Mouse (Mus musculus) left cerebral cortex, adult 18-20 months (tissue): ENCODE measurements at regions not wholly inside any gene's neighbourhood (a gene's known extent, or its start where the extent isn't known, plus 50 kb on each side); places are given as distances from the start of the nearest gene placed in this dataset.
"Not testable (repeated sequence)": the region's sequence is repeated elsewhere in the genome, so short reads cannot be mapped to it uniquely, and the experiment has no call there.

Experiments used
- DNase-seq, 2 experiments: peaks; one replicate each; pipeline ENCODE4 v3.0.0; 2021 to 2022; ENCODE audit warnings: low spot score in 2 of 2, mixed read lengths in 1 of 2

DNA sequence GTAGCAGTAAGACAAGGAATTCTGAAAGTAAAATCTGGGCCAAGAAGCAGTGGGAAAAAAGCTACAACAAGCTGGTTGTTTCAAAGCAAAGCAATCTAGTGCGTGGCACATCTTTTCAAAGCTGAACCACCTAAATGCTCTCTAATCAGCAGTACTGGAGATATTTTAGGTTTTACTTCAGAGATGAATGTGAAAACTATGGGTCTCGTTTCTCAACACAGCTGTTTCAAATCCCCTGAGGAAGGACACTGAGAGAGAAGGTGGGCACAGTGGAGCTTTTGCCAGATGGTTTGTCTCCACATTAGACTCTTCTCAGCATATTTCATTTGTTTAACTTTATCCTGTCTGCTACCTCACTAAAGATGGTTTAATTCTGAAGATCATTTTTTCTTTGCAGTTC, 183.8 kb upstream of the Gria3 start:
- peak; percentile 1 to 5 for DNase-seq

DNA sequence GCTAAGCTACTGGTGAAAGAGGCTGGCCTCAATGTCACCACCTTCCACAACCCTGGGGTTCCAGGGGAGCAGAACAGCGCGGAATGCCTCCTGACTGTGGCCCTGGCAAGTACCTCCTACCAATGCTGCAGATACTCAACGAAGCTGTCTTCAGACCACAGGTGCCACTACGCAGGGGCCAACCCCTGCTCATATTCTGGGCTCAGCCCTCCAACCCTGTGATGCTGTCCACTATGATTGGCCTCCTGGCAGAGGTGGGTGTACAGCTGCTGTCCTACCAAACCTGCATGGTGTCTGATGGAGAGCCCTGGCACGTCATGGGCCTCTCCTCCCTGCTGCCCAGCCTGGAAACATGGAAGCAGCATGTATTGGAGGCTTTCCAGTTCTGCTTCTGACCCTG, 150.9 kb upstream of the Gria3 start:
- DNase-seq = not testable (repeated sequence)

DNA sequence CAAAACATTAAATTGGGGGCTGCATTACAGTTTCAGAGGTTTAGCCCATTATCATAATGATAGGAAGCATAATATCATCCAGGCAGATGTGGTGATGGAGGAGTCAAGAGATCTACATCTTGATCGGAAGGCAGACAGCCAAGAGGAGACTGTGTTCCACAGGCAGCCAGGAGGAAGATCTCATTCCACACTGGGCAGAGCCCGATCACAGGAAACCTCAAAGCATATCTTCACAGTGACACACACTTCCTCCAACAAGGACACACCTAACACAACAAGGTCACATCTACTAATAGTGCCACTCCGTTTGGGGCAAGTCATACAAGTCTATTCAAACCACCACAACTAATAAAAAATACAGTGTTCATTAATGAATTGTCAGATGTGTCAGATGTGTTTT, 147.7 kb upstream of the Gria3 start:
- DNase-seq = no peak

DNA sequence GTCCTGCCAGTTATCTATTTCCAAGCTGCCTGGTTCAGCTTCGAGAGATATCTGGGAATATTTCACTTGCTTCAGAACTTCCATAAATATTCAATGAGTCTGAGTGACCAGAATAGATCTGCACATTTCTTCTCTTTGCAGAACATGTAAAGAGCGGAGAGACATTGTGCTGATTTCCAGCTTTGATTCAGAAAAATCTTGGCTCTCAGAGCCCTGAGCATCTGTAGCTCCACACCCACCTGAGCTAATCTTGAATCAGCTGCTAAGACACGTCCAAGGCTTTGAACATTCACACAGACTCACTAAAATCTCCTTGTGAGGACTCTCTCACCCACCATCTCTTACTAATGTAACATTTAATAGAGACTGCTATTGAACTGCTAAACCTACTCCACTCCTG, 146.0 kb upstream of the Gria3 start:
- peak; percentile 25 to 54 for DNase-seq

DNA sequence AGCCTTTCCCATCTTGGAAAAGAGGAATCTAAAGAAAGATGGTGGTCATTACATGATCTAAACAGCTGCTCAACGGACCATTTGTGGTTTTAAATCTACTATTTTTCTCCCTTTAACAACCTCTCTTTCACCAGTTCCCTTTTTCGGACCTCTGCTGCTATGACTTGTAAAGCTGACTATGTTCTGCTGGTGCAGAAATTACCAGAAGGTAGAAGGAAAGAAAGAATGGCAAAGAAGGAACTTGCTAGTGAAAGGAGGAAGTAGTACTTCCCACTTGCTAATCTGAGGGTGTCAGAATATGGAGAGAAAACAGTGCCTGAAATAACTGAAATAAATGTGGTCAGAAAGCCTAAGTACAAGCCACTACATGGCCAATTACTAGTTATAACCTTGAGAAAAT, 109.6 kb upstream of the Gria3 start:
- no peak for DNase-seq

DNA sequence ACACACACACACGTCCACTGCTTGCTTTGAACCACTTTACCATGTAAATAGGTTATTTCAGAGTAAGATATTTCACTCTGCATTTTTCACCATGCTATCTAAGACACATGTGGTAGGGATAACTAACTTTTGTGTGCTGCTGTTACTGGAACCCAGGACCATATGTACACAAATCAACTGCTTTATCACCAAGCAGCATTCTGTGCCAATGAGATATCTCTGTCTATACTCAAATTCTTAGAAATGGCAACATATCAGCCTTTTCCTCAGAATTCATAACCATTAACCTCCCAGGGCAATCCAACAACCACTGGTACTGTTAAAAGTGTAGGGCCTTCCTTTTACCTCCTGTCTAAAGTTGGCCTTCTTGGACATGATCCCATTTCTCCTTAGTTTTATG, 84.2 kb upstream of the Gria3 start:
- no peak for DNase-seq

DNA sequence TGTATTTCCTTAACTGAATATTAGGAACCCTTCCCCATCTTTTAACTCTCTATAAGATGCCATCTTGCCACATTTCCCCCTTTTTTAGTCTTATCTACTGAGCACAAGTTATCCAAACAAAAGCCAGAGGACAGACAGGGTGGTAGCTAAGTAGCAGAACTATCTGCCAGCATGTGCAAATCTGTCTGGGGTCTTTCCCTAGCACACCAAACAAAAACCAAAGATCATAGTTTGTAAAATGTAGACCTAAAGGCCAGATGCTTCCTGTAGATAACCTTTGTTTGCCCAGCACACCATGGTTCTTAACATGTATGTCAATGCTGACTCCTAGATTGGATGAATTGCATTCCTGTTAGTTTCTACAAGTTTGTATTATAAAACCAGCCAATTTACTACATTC, 82.9 kb upstream of the Gria3 start:
- no peak for DNase-seq

DNA sequence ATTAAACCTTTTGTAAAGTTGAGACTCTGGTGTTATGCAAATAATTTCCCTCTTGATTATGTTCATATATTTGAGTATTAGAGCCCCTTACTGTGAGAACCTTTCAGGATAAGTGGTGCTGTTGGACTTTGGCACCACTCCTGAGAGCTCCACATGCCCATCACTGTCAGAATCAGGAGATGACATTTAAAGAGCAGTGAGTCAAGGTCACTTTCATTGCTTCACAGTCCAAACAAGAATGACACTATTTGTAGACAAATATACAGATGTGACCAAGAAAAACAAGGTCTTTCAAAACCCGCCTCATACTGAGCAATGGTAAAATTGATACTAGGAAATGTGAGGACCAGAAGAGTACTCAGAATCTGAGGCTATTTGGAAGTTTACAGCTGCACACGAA, 80.8 kb upstream of the Gria3 start:
- no peak for DNase-seq
